In genomic region chr1:40187961-40188360, GRCm38 (mm10) we compare ENCODE assay signal across 10 mouse cellular contexts. TPM values are rescaled to one million over a fixed set of nuclear protein-coding genes. Genes with fewer than 3 reads are reported as not detected.
A peak's percentile ranks its signal among the peaks of the same experiment; 100 is the strongest.
DNase-seq lines count a peak whose midpoint lies in the region; ATAC-seq and TF ChIP-seq lines count a peak whose summit lies in the region.
"Had no signal": no experiment of that assay in that cellular context is flagged by ENCODE, and none has a peak within 500 bp of the region (broad histone marks: within the 10 kb centered on the region; RNA-seq: fewer than 3 reads in every experiment).

No protein-coding gene starts in this region.

- H3K27ac ChIP-seq in hindbrain, postnatal 0 days: no peak overlapping the region
- no peak overlapping the region for H3K27ac ChIP-seq in hindbrain, embryonic 11.5 days (ENCODE audit: low read depth, low read length)
- peak overlapping the region; percentile 77 for H3K27ac ChIP-seq in lung, embryonic 16.5 days (ENCODE audit: low read length)
- no peak overlapping the region for H3K27ac ChIP-seq in midbrain, embryonic 14.5 days (replicated peaks; ENCODE audit: low read depth, low read length)
- H3K27ac ChIP-seq: embryonic facial prominence, embryonic 13.5 days; midbrain, embryonic 13.5 days had no signal

- ATAC-seq in hindbrain, postnatal 0 days: no peak
- ATAC-seq in hindbrain, embryonic 11.5 days (ENCODE audit: low FRiP score): no peak
- ATAC-seq in granulocyte monocyte progenitor cell, adult 5-6 weeks (replicated peaks; ENCODE audit: poor library complexity, severe bottlenecking): peak; percentile 55
- ATAC-seq in lung, embryonic 16.5 days (ENCODE audit: low read depth): peak; percentile 72
- ATAC-seq in midbrain, embryonic 14.5 days (ENCODE audit: low FRiP score, low TSS enrichment): no peak
- ATAC-seq: midbrain, embryonic 13.5 days had no signal

- no peak for TF ChIP-seq CTCF in hindbrain, postnatal 0 days (IDR thresholded peaks at IDR 0.05; ENCODE audit: low read depth)

- H3K27me3 ChIP-seq in hindbrain, postnatal 0 days (ENCODE audit: insufficient read depth, low read length): no peaks in the 10 kb centered on the region
- H3K27me3 ChIP-seq in hindbrain, embryonic 11.5 days (ENCODE audit: control insufficient read depth, insufficient read depth, low read length): no peaks in the 10 kb centered on the region
- no peaks in the 10 kb centered on the region for H3K27me3 ChIP-seq in lung, embryonic 16.5 days (ENCODE audit: control insufficient read depth, insufficient read depth, low read depth, low read length)
- no peaks in the 10 kb centered on the region for H3K27me3 ChIP-seq in midbrain, embryonic 14.5 days (ENCODE audit: control insufficient read depth, insufficient read depth, low read length)
- H3K27me3 ChIP-seq: embryonic facial prominence, embryonic 13.5 days; midbrain, embryonic 13.5 days had no signal

- WGBS in hindbrain, postnatal 0 days: 59% methylated on average over 1 of the region's 1 CpGs
- WGBS in hindbrain, embryonic 11.5 days: 88% methylated on average over 1 of the region's 1 CpGs
- 18% methylated on average over 1 of the region's 1 CpGs for WGBS in lung, embryonic 16.5 days
- WGBS in midbrain, embryonic 14.5 days: 86% methylated on average over 1 of the region's 1 CpGs

- H3K4me1 ChIP-seq in hindbrain, postnatal 0 days (ENCODE audit: insufficient read depth, low read length): no peaks in the 10 kb centered on the region
- H3K4me1 ChIP-seq in hindbrain, embryonic 11.5 days (replicated peaks; ENCODE audit: control insufficient read depth, insufficient read depth, low read length): no peaks in the 10 kb centered on the region
- H3K4me1 ChIP-seq in lung, embryonic 16.5 days (replicated peaks; ENCODE audit: control insufficient read depth, insufficient read depth, low read length): peaks cover 16% of the 10 kb centered on the region
- no peaks in the 10 kb centered on the region for H3K4me1 ChIP-seq in midbrain, embryonic 14.5 days (ENCODE audit: control insufficient read depth, insufficient read depth, low read length)
- H3K4me1 ChIP-seq: midbrain, embryonic 13.5 days had no signal

- H3K36me3 ChIP-seq in hindbrain, postnatal 0 days (ENCODE audit: insufficient read depth, low read length): no peaks in the 10 kb centered on the region
- no peaks in the 10 kb centered on the region for H3K36me3 ChIP-seq in hindbrain, embryonic 11.5 days (ENCODE audit: control insufficient read depth, insufficient read depth, low read length)
- no peaks in the 10 kb centered on the region for H3K36me3 ChIP-seq in lung, embryonic 16.5 days (ENCODE audit: control insufficient read depth, insufficient read depth, low read length)
- no peaks in the 10 kb centered on the region for H3K36me3 ChIP-seq in midbrain, embryonic 14.5 days (ENCODE audit: control insufficient read depth, insufficient read depth, low read length)
- H3K36me3 ChIP-seq: embryonic facial prominence, embryonic 13.5 days; midbrain, embryonic 13.5 days had no signal

- H3K4me2 ChIP-seq in hindbrain, postnatal 0 days (ENCODE audit: low read depth, low read length): no peak overlapping the region
- H3K4me2 ChIP-seq in hindbrain, embryonic 11.5 days (replicated peaks; ENCODE audit: low read depth, low read length): no peak overlapping the region
- no peak overlapping the region for H3K4me2 ChIP-seq in lung, embryonic 16.5 days (ENCODE audit: low read depth, low read length)
- no peak overlapping the region for H3K4me2 ChIP-seq in midbrain, embryonic 14.5 days (ENCODE audit: low read length)
- H3K4me2 ChIP-seq: embryonic facial prominence, embryonic 13.5 days; midbrain, embryonic 13.5 days had no signal

- H3K9me3 ChIP-seq in hindbrain, postnatal 0 days (ENCODE audit: low read length): no peaks in the 10 kb centered on the region
- no peaks in the 10 kb centered on the region for H3K9me3 ChIP-seq in hindbrain, embryonic 11.5 days (ENCODE audit: control insufficient read depth, low read length)
- H3K9me3 ChIP-seq in lung, embryonic 16.5 days (ENCODE audit: control insufficient read depth, low read length): no peaks in the 10 kb centered on the region
- H3K9me3 ChIP-seq in midbrain, embryonic 14.5 days (ENCODE audit: control insufficient read depth, low read length): no peaks in the 10 kb centered on the region
- H3K9me3 ChIP-seq: embryonic facial prominence, embryonic 13.5 days; midbrain, embryonic 13.5 days had no signal

- no peak overlapping the region for H3K9ac ChIP-seq in hindbrain, postnatal 0 days (replicated peaks; ENCODE audit: low read length)
- H3K9ac ChIP-seq in hindbrain, embryonic 11.5 days (ENCODE audit: low read depth, low read length): no peak overlapping the region
- no peak overlapping the region for H3K9ac ChIP-seq in lung, embryonic 16.5 days (ENCODE audit: low read length)
- no peak overlapping the region for H3K9ac ChIP-seq in midbrain, embryonic 14.5 days (replicated peaks; ENCODE audit: low read length)
- H3K9ac ChIP-seq: embryonic facial prominence, embryonic 13.5 days; midbrain, embryonic 13.5 days had no signal

- no peak overlapping the region for H3K4me3 ChIP-seq in hindbrain, postnatal 0 days (ENCODE audit: low read length)
- H3K4me3 ChIP-seq in hindbrain, embryonic 11.5 days (ENCODE audit: low read depth, low read length): no peak overlapping the region
- no peak overlapping the region for H3K4me3 ChIP-seq in lung, embryonic 16.5 days (ENCODE audit: low read length)
- no peak overlapping the region for H3K4me3 ChIP-seq in midbrain, embryonic 14.5 days (replicated peaks; ENCODE audit: low read depth, low read length)
- H3K4me3 ChIP-seq: embryonic facial prominence, embryonic 13.5 days; midbrain, embryonic 13.5 days had no signal

- DNase-seq in hindbrain, postnatal 0 days (ENCODE audit: low spot score): peak; percentile 3
- DNase-seq in hindbrain, embryonic 11.5 days (ENCODE audit: low spot score): no peak
- peak; percentile 13 to 30 for DNase-seq in adrenal gland, adult 18-20 months (ENCODE audit: low spot score in 2 of 2)
- no peak for DNase-seq in midbrain, embryonic 14.5 days
- DNase-seq in retina, embryonic 14.5 days (ENCODE audit: low spot score): no peak
- no peak for DNase-seq in cerebellum, postnatal 4 days (ENCODE audit: low spot score in 2 of 2)

RNA-seq across cellular contexts. Expression of gene Il1r1, which starts 36.9 kb away (rescaled TPM):
- total RNA-seq in hindbrain, postnatal 0 days (2014; rRNA removed): 0.47 and 0.78 TPM in 2 replicates
- polyA plus RNA-seq in hindbrain, postnatal 0 days (2015; fragmentation: Nextera tagmentation; extraction: Ambion mirVana): 0.63 and 0.74 TPM in 2 replicates
- polyA plus RNA-seq in hindbrain, embryonic 11.5 days (2014; fragmentation: Nextera tagmentation; extraction: Ambion mirVana): 0.71 and 1.7 TPM in 2 replicates
- 1 to 10 TPM; 3.6 to 4.3 TPM for total RNA-seq in adrenal gland, adult 18-20 months (2021)
- 3.0 and 3.1 TPM in 2 replicates for total RNA-seq in granulocyte monocyte progenitor cell, adult 5-6 weeks (2014; fragmentation: Nextera tagmentation)
- total RNA-seq in granulocyte monocyte progenitor cell, adult 5-6 weeks (2017): 2.2 and 2.7 TPM in 2 replicates
- polyA plus RNA-seq in lung, embryonic 16.5 days (2015; fragmentation: Nextera tagmentation; extraction: Ambion mirVana): 11.2 and 11.7 TPM in 2 replicates
- 0.36 and 0.79 TPM in 2 replicates for polyA plus RNA-seq in midbrain, embryonic 14.5 days (2014; fragmentation: Nextera tagmentation; extraction: Ambion mirVana)

Comparison
In these comparisons a context has a peak if more than half of its experiments do, and no peak if none do; other contexts are left out.
1. DNase-seq: peak in hindbrain, postnatal 0 days (single experiment) and adrenal gland, adult 18-20 months (2 of 2); none in hindbrain, embryonic 11.5 days (single experiment), midbrain, embryonic 14.5 days (single experiment), retina, embryonic 14.5 days (single experiment) and cerebellum, postnatal 4 days (0 of 2).
2. ATAC-seq: peak in granulocyte monocyte progenitor cell, adult 5-6 weeks (single experiment) and lung, embryonic 16.5 days (single experiment); none in hindbrain, postnatal 0 days (single experiment), hindbrain, embryonic 11.5 days (single experiment) and midbrain, embryonic 14.5 days (single experiment).